In the genomic region with DNA sequence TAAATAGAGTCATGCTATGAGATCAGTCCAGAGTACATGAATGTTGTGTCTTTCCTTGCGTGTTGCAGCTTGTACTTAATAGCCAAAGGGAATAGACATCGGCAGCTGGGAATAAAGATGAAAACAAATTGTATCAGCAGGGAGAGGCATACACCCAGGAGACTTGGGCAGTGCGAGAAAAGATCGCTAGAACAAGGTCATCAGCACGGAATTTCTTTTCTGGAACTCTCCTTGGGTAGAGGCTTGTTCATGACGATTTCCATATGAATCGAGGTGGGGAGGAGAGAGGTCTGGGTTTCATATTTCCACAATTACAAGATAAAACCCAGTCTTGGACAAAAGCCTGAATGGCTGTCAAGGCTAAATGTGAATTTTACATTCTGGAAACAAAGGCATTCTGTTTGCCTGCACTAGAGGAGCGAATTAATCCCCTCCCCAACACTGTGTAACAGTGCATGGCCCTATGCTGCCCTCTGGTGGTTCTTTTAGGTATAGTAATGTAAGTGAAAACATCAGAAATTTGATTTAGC, we compare ENCODE assay signal across 8 mouse cellular contexts.
DNase-seq lines count a peak whose midpoint lies in the region; ATAC-seq and TF ChIP-seq lines count a peak whose summit lies in the region.

No protein-coding gene starts in this region.

- no peaks in the 10 kb centered on the region for H3K36me3 ChIP-seq in forebrain, embryonic 16.5 days (ENCODE audit: control insufficient read depth, insufficient read depth)
- H3K36me3 ChIP-seq in limb, embryonic 10.5 days = no peaks in the 10 kb centered on the region
- H3K36me3 ChIP-seq in midbrain, postnatal 0 days (ENCODE audit: insufficient read depth, low read length) = peaks cover 9% of the 10 kb centered on the region

- H3K4me3 ChIP-seq in forebrain, embryonic 16.5 days (replicated peaks; ENCODE audit: low read length) = peak overlapping the region; percentile 24; the same call in 1 of the 2 replicates
- no peak overlapping the region for H3K4me3 ChIP-seq in limb, embryonic 10.5 days
- H3K4me3 ChIP-seq in midbrain, postnatal 0 days (ENCODE audit: low read depth, low read length) = no peak overlapping the region

- peak; percentile 99 for TF ChIP-seq CTCF in midbrain, postnatal 0 days (IDR thresholded peaks at IDR 0.05)

- DNase-seq in 3T3-L1 (ENCODE audit: low read depth, low spot score) (peak; percentile 70), ES-CJ7 (ENCODE audit: low read depth, low spot score) (peak; percentile 80)
- DNase-seq in cerebellum, adult 18-20 months = peak; percentile 65 to 74
- DNase-seq in hindlimb bud, embryonic 11.5 days (ENCODE audit: extremely low spot score, low read depth, low spot score) = peak; percentile 62
- DNase-seq in limb, embryonic 10.5 days (ENCODE audit: low spot score) = peak; percentile 38
- DNase-seq in midbrain, postnatal 0 days (ENCODE audit: low spot score) = peak; percentile 93
- no peak for DNase-seq in yolk sac, embryonic 10.5 days (ENCODE audit: low spot score)

- H3K27me3 ChIP-seq in forebrain, embryonic 16.5 days (replicated peaks; ENCODE audit: control insufficient read depth, insufficient read depth, low read length) = no peaks in the 10 kb centered on the region
- no peaks in the 10 kb centered on the region for H3K27me3 ChIP-seq in limb, embryonic 10.5 days (ENCODE audit: low read depth, poor library complexity, severe bottlenecking)
- no peaks in the 10 kb centered on the region for H3K27me3 ChIP-seq in midbrain, postnatal 0 days (ENCODE audit: insufficient read depth, low read length)

- WGBS in forebrain, embryonic 16.5 days = 8% methylated on average over 8 of the region's 8 CpGs
- 59% methylated on average over 8 of the region's 8 CpGs for WGBS in limb, embryonic 10.5 days
- WGBS in midbrain, postnatal 0 days = 9% methylated on average over 8 of the region's 8 CpGs

- no peaks in the 10 kb centered on the region for H3K9me3 ChIP-seq in forebrain, embryonic 16.5 days (ENCODE audit: control insufficient read depth, low read length)
- no peaks in the 10 kb centered on the region for H3K9me3 ChIP-seq in limb, embryonic 10.5 days (replicated peaks)
- H3K9me3 ChIP-seq in midbrain, postnatal 0 days (ENCODE audit: low read length) = no peaks in the 10 kb centered on the region

- H3K4me1 ChIP-seq in forebrain, embryonic 16.5 days (replicated peaks; ENCODE audit: control insufficient read depth, insufficient read depth, low read length) = peaks cover 9% of the 10 kb centered on the region; the same call in 1 of the 2 replicates
- no peaks in the 10 kb centered on the region for H3K4me1 ChIP-seq in limb, embryonic 10.5 days
- H3K4me1 ChIP-seq in midbrain, postnatal 0 days (ENCODE audit: insufficient read depth, low read length) = no peaks in the 10 kb centered on the region

- 0 out of 2 replicates have a peak overlapping the region, but pooled peaks have one; percentile 18 for H3K9ac ChIP-seq in forebrain, embryonic 16.5 days (replicated peaks; ENCODE audit: low read depth, low read length)
- H3K9ac ChIP-seq in midbrain, postnatal 0 days (replicated peaks; ENCODE audit: low read length, poor library complexity, severe bottlenecking) = no peak overlapping the region

- H3K4me2 ChIP-seq in forebrain, embryonic 16.5 days (ENCODE audit: low read length) = peak overlapping the region; percentile 34
- peak overlapping the region; percentile 9 for H3K4me2 ChIP-seq in midbrain, postnatal 0 days (ENCODE audit: low read depth, low read length, poor library complexity, severe bottlenecking)

- peak; percentile 94 for ATAC-seq in forebrain, embryonic 16.5 days
- ATAC-seq in midbrain, postnatal 0 days (ENCODE audit: low FRiP score) = peak; percentile 88

- H3K27ac ChIP-seq in forebrain, embryonic 16.5 days (ENCODE audit: low read length) = peak overlapping the region; percentile 36
- no peak overlapping the region for H3K27ac ChIP-seq in limb, embryonic 10.5 days
- peak overlapping the region; percentile 73 for H3K27ac ChIP-seq in midbrain, postnatal 0 days (ENCODE audit: low read depth, low read length)
